Mouse (Mus musculus) E14TG2a.4 (cell line): Measurements from ENCODE around the gene Rptor.

ENCODE experiments used
- H3K27me3 ChIP-seq: 2 replicates; pipeline ENCODE4 v1.6.1; 2014; ENCODE audit warnings: low read length, control low read depth; ENCODE audit not compliant: insufficient read depth
- H3K36me3 ChIP-seq: 2 replicates; pipeline ENCODE4 v1.6.1; 2014; ENCODE audit warnings: low read length, control low read depth; ENCODE audit not compliant: insufficient read depth
- H3K4me1 ChIP-seq: replicated peaks from 2 replicates; pipeline ENCODE4 v1.6.1; 2014; ENCODE audit warnings: low read depth, low read length, control low read depth
- H3K4me3 ChIP-seq: replicated peaks from 2 replicates; pipeline ENCODE4 v1.5.1; 2014; ENCODE audit warnings: mild to moderate bottlenecking, low read length
- H3K9me3 ChIP-seq: 2 replicates; pipeline ENCODE4 v1.6.1; 2014; ENCODE audit warnings: low read length, control low read depth
- CTCF ChIP-seq: conservative IDR thresholded peaks from 2 replicates; pipeline ENCODE4 v1.5.1; 2014; ENCODE audit warnings: low read length
- NANOG ChIP-seq: IDR thresholded peaks from 2 replicates; pipeline ENCODE4 v1.6.1; 2014; ENCODE audit warnings: borderline replicate concordance, low read length, mixed read lengths
- POU5F1 ChIP-seq: IDR thresholded peaks from 2 replicates; pipeline ENCODE4 v1.6.1; 2014; ENCODE audit warnings: low read length, borderline replicate concordance

Gene Rptor

GRCm38 (mm10) chr11:119762911-119763310 lies 160.2 kb downstream of the Rptor start:
- H3K36me3 ChIP-seq = peaks cover 42% of the 10 kb centered on the region
- no peaks in the 10 kb centered on the region for H3K27me3 ChIP-seq
- no peak for TF ChIP-seq POU5F1
- no peak for TF ChIP-seq NANOG
- TF ChIP-seq CTCF = no peak
- H3K9me3 ChIP-seq = 0 out of 2 replicates have a peak, but pooled peaks cover 3% of the 10 kb centered on the region
- H3K4me3 ChIP-seq = no peak overlapping the region
- H3K4me1 ChIP-seq = peaks cover 35% of the 10 kb centered on the region

DNA sequence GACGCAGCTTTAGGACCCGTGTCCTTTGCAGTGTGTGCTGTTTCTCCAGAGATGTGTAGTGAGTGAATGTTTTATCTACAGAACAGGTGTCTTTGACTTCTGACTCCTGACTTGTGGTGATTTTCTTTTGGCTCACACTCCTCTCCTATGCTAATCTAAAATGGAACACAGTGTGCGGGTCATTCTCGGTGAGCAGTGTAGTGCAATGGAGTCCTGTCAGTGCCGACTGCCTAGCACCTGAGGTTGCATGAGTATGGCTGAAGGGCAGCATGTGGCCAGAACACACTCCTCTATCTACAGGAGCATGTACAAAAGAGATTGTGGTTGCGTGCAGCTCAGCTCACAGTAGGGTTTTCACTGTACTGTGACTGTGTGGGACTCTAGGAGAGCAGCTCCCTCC lies 163.3 kb downstream of the Rptor start:
- peaks cover 13% of the 10 kb centered on the region for H3K4me1 ChIP-seq
- peaks cover 46% of the 10 kb centered on the region for H3K36me3 ChIP-seq
- no peak for TF ChIP-seq NANOG
- no peak for TF ChIP-seq CTCF
- no peak for TF ChIP-seq POU5F1
- H3K4me3 ChIP-seq = no peak overlapping the region
- H3K27me3 ChIP-seq = no peaks in the 10 kb centered on the region
- no peaks in the 10 kb centered on the region for H3K9me3 ChIP-seq

- H3K4me1 ChIP-seq = peaks cover 5% of the 10 kb centered on the region
- H3K4me3 ChIP-seq = no peak overlapping the region
- peaks cover 48% of the 10 kb centered on the region for H3K36me3 ChIP-seq
- no peaks in the 10 kb centered on the region for H3K27me3 ChIP-seq
- TF ChIP-seq POU5F1 (no peak), NANOG (no peak), CTCF (no peak)
- no peaks in the 10 kb centered on the region for H3K9me3 ChIP-seq
These were observed 164.2 kb downstream of the Rptor start for GRCm38 (mm10) chr11:119766782-119767459.

- Histone ChIP-seq H3K4me1 (0 out of 2 replicates have a peak, but pooled peaks cover 2% of the 10 kb centered on the region), H3K4me3 (no peak overlapping the region), H3K27me3 (no peaks in the 10 kb centered on the region), H3K9me3 (no peaks in the 10 kb centered on the region), H3K36me3 (peaks cover 49% of the 10 kb centered on the region)
- TF ChIP-seq POU5F1 = no peak
- TF ChIP-seq NANOG = no peak
- TF ChIP-seq CTCF = no peak
These were observed 164.8 kb downstream of the Rptor start for GRCm38 (mm10) chr11:119767525-119767924.

DNA sequence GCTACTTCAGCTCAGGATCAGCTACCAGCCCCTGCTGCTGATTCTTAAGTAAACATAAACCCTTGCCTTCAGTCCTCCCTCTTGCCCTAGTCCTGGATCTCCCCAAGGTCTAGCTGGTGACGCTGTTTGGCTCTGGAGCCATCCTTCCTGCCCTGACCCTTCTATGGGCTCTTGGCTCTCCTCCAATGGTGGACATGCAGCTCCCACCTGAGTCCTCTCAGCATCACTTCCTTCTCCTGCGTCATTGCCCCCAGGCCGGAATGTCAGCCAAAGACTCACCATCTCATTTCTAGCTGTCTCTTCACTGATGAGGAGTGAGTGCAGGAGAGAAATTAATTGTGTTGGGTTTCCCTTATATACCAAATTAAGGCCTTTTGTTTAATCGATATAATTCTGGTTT lies 165.8 kb downstream of the Rptor start:
- TF ChIP-seq CTCF (no peak), POU5F1 (no peak), NANOG (no peak)
- Histone ChIP-seq H3K9me3 (no peaks in the 10 kb centered on the region), H3K4me1 (0 out of 2 replicates have a peak, but pooled peaks cover 2% of the 10 kb centered on the region), H3K4me3 (no peak overlapping the region), H3K36me3 (peaks cover 58% of the 10 kb centered on the region), H3K27me3 (no peaks in the 10 kb centered on the region)

GRCm38 (mm10) chr11:119769666-119770065 lies 167.0 kb downstream of the Rptor start:
- Histone ChIP-seq H3K36me3 (peaks cover 56% of the 10 kb centered on the region), H3K4me1 (0 out of 2 replicates have a peak, but pooled peaks cover 2% of the 10 kb centered on the region), H3K9me3 (no peaks in the 10 kb centered on the region), H3K4me3 (no peak overlapping the region), H3K27me3 (no peaks in the 10 kb centered on the region)
- TF ChIP-seq NANOG (no peak), CTCF (peak; percentile 27)

GRCm38 (mm10) chr11:119770985-119771384 lies 168.3 kb downstream of the Rptor start:
- Histone ChIP-seq H3K36me3 (peaks cover 55% of the 10 kb centered on the region), H3K9me3 (peaks cover 6% of the 10 kb centered on the region; the same call in 1 of the 2 replicates), H3K4me1 (peaks cover 6% of the 10 kb centered on the region; the same call in 1 of the 2 replicates), H3K4me3 (no peak overlapping the region), H3K27me3 (no peaks in the 10 kb centered on the region)
- TF ChIP-seq POU5F1 = no peak
- no peak for TF ChIP-seq NANOG
- TF ChIP-seq CTCF = no peak

DNA sequence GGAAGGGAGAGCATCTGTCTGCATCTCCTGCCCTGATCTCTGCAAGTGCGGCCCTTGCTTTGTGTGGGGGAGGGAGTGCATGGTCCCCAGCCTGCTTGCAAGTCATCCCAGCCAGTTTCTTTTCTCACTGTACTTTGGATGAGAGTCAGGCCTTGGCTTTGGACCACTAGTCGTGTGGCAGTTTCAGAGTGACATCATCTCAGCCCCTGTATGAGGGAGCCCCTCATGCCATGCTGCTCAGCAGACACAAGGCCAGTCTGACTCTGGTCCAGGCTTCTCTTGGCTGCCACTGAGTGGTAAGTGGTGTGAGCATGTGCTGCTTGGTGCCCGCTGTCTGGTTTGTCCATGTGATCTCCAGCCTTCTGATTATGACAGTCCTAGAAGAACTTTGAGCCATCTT lies 170.2 kb downstream of the Rptor start:
- Histone ChIP-seq H3K4me1 (peaks cover 6% of the 10 kb centered on the region; the same call in 1 of the 2 replicates), H3K27me3 (no peaks in the 10 kb centered on the region), H3K9me3 (peaks cover 6% of the 10 kb centered on the region; the same call in 1 of the 2 replicates), H3K4me3 (no peak overlapping the region), H3K36me3 (peaks cover 65% of the 10 kb centered on the region)
- TF ChIP-seq CTCF = no peak
- no peak for TF ChIP-seq POU5F1
- TF ChIP-seq NANOG = no peak
